Mouse (Mus musculus): ENCODE results near the gene Myef2. TPM values are rescaled to one million over a fixed set of nuclear protein-coding genes. Genes with fewer than 3 reads are reported as not detected.

Myef2 gene
- polyA plus RNA-seq (2014; fragmentation: Illumina TruSeq; extraction: RNeasy Lipid Tissue Mini Kit (QIAGEN cat#74804); ENCODE audit: low read depth, low replicate concordance) = 7.7 TPM

DNA sequence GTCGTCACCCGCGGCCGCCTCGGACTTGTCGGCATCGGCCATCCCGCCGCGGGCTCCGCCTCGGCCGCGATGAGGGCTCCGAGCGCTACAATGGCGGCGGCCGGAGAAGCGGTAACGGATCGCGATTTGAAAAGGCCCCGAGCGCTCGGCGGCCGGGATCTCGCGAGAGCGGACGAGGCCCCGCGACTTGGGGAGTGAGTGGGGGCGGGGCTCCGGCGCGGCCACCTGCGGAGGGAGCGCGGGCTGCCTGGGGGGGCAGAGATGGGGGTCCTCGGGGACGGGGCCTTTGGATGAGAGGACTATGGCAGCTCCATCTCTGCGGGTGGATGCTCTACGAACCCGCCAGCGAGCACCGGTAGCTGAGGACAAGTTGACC, at the start of gene Myef2:
Gene Myef2 (minus strand): TSS at position 185 of the 376 bp plus-strand sequence.

GRCm38 (mm10) chr2:125152388-125152787, 28.9 kb upstream of the Myef2 start, which contains the start of gene Slc12a1:
Slc12a1 (plus strand) TSS chr2:125152505.

GRCm38 (mm10) chr2:125135903-125136811, 12.7 kb upstream of the Myef2 start, which contains the start of gene Ctxn2:
Ctxn2 (plus strand) TSS chr2:125136692.

DNA sequence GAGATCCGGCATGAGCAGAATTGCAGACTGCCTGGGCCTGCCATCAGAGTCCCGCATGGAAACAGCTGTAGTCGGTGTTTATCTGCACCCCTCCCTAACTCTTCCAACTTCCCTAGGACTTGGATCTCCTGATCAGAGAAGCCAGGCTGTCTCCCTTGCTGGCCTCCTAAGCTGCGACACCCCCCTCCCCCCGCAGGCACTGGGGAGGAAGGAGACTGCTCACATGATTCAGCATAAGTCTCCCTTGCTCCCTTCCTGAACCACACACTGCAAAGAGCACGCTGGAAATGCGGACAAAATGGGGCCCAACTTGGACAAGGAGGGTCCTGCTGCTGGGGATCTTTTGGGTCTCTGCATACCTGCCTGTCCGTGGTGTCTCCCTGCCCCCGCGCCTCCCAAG, 55.6 kb downstream of the Myef2 start, which contains the start of gene Slc24a5:
Gene Slc24a5 (plus strand): TSS at position 231 of the 400 bp plus-strand sequence.

Other genes starting within 250 kb of the Myef2 start
- not detected for gene Slc24a5, start 55.5 kb downstream of the Myef2 start, polyA plus RNA-seq (2014; fragmentation: Illumina TruSeq; extraction: RNeasy Lipid Tissue Mini Kit (QIAGEN cat#74804); ENCODE audit: low read depth, low replicate concordance)
- not detected for gene Ctxn2, start 13.0 kb upstream of the Myef2 start, polyA plus RNA-seq (2014; fragmentation: Illumina TruSeq; extraction: RNeasy Lipid Tissue Mini Kit (QIAGEN cat#74804); ENCODE audit: low read depth, low replicate concordance)
- not detected for gene Slc12a1, start 28.8 kb upstream of the Myef2 start, polyA plus RNA-seq (2014; fragmentation: Illumina TruSeq; extraction: RNeasy Lipid Tissue Mini Kit (QIAGEN cat#74804); ENCODE audit: low read depth, low replicate concordance)
- gene Dut, start 123.5 kb upstream of the Myef2 start, polyA plus RNA-seq (2014; fragmentation: Illumina TruSeq; extraction: RNeasy Lipid Tissue Mini Kit (QIAGEN cat#74804); ENCODE audit: low read depth, low replicate concordance) = 33.7 TPM